Mouse (Mus musculus) heart, adult 2 months (tissue): ENCODE measurements at regions not wholly inside any gene's neighbourhood (a gene's known extent, or its start where the extent isn't known, plus 50 kb on each side); places are given as distances from the start of the nearest gene placed in this dataset.

Source experiments
- CTCF ChIP-seq: fragments of 200-600 bp; IDR thresholded peaks from 2 replicates; pipeline ENCODE4 v1.8.1; 2022; ENCODE audit warnings: antibody characterized with exemption, mild to moderate bottlenecking, moderate library complexity
- EP300 ChIP-seq: fragments of 200-500 bp; IDR thresholded peaks from 2 replicates; pipeline ENCODE4 v1.6.1; 2011; ENCODE audit warnings: low read depth, low read length, control low read depth; ENCODE audit not compliant: insufficient read depth
- POLR2A ChIP-seq: fragments of 200-500 bp; IDR thresholded peaks from 2 replicates; pipeline ENCODE4 v1.6.1; 2011; ENCODE audit warnings: mild to moderate bottlenecking, low read depth, low read length, control low read depth; ENCODE audit not compliant: insufficient read depth

DNA sequence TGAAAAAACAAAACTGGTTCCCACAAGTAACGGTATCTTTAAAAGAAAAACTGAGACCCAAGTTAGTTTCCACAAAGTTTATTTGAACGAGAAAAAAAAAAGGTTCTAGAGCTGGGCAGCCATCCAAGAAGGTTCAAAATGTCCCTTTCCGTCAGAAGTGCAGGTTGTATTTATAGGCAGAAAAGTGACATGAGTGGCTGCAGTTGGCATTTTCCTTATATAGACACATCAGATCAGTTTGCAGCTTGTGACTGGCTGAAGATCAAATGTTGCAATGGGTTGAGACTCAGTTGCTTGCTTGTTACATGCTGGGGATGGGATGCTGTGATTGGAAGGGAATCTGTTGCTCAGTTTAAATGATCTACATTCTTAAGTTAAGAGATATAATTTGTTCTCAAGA is 80.7 kb upstream of the Pde3a start:
- no peak for TF ChIP-seq EP300
- no peak for TF ChIP-seq POLR2A
- no peak for TF ChIP-seq CTCF
